Mouse (Mus musculus): ENCODE results near the gene Mepce.

GRCm38 (mm10) chr5:137825971-137826370 lies 38.5 kb upstream of the Mepce start:
- TF ChIP-seq POLR2A (IDR thresholded peaks at IDR 0.05; ENCODE audit: insufficient read depth, low read depth, low read length) (no peak), CTCF (IDR thresholded peaks at IDR 0.05; ENCODE audit: insufficient read depth, low read depth, low read length) (no peak)
